Mouse (Mus musculus) myocyte (in vitro differentiated cells): ENCODE data around the gene Isoc2a.

Experiments used
- E2F4 ChIP-seq: IDR thresholded peaks from one replicate; pipeline ENCODE4 v1.6.1; 2011; ENCODE audit warnings: mild to moderate bottlenecking, control low read depth, moderate library complexity; ENCODE audit not compliant: insufficient read depth
- MYOD1 ChIP-seq, 3 experiments: IDR thresholded peaks; one replicate each; pipeline ENCODE4 v1.6.1; 2011; ENCODE audit warnings: control low read depth in 2 of 3, low read depth in 2 of 3, mild to moderate bottlenecking in 2 of 3, moderate library complexity in 1 of 3; ENCODE audit not compliant: insufficient read length in 2 of 3, control insufficient read depth in 1 of 3
- POLR2A ChIP-seq: IDR thresholded peaks from one replicate; pipeline ENCODE4 v1.6.1; 2011; ENCODE audit warnings: low read depth, mild to moderate bottlenecking, control low read depth, moderate library complexity; ENCODE audit not compliant: insufficient read length
- POLR2AphosphoS2 ChIP-seq: IDR thresholded peaks from one replicate; pipeline ENCODE4 v1.6.1; 2011; ENCODE audit warnings: low read depth, control low read depth; ENCODE audit not compliant: insufficient read length
- USF1 ChIP-seq: IDR thresholded peaks from one replicate; pipeline ENCODE4 v1.6.1; 2011; ENCODE audit warnings: low read depth, mild to moderate bottlenecking, control low read depth, moderate library complexity

DNA sequence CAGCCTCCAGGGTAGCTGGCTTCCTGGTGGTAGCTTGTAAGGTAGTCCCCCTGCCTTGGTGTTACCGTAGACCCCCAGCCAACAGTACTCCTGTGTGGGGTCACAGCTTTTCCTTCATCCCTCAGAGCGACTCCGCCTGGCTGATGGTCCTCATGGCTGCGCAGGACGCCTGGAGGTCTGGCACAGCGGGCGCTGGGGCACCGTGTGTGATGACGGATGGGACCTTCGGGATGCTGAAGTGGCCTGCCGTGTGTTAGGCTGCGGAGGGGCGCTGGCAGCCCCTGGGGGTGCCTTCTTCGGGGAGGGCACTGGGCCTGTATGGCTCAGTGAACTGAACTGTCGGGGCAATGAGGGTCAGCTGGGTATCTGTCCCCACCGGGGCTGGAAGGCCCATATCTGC lies 49.9 kb downstream of the Isoc2a start:
- no peak for TF ChIP-seq POLR2A
- TF ChIP-seq POLR2AphosphoS2: no peak
- no peak for TF ChIP-seq USF1
- TF ChIP-seq MYOD1 (IDR thresholded peaks at IDR 0.05; ENCODE audit: control insufficient read depth in 1 of 3, insufficient read length in 2 of 3, low read depth in 2 of 3): no peak
- TF ChIP-seq E2F4: no peak
